7 mouse cellular contexts compared by ENCODE assay signal in genomic region chr2:148872860-148873259, GRCm38 (mm10). TPM values are rescaled to one million over a fixed set of nuclear protein-coding genes. Genes with fewer than 3 reads are reported as not detected.
DNase-seq lines count a peak whose midpoint lies in the region; ATAC-seq and TF ChIP-seq lines count a peak whose summit lies in the region.

No protein-coding gene starts in this region.

- no peak for TF ChIP-seq CTCF in CH12.LX (conservative IDR thresholded peaks at IDR 0.05 in 1 of 2, IDR thresholded peaks at IDR 0.05 in 1 of 2; ENCODE audit: low read depth in 2 of 2, low read length in 2 of 2)

- H3K27ac ChIP-seq in CH12.LX (ENCODE audit: insufficient read depth, low read depth): no peak overlapping the region
- H3K27ac ChIP-seq in heart, embryonic 15.5 days: peak overlapping the region; percentile 97

- dilution Hi-C loops in CH12.LX (cut with MboI; ENCODE audit: extremely low pct_ligation_motif_present, extremely low pct_unique_long_range_greater_than_20kb, low sequenced_read_pairs): no loop called here

- WGBS in heart, embryonic 15.5 days: 36% methylated on average over 4 of the region's 4 CpGs

- DNase-seq in CH12.LX (ENCODE audit: extremely low read depth) (no peak), adipocyte (ENCODE audit: low spot score) (peak; percentile 72)
- DNase-seq in lung, postnatal 10 days: peak; percentile 47
- no peak for DNase-seq in ovary, postnatal 36 days (ENCODE audit: low spot score)
- no peak for DNase-seq in ovary, postnatal 10 days (ENCODE audit: low spot score)
- no peak for DNase-seq in yolk sac, embryonic 10.5 days (ENCODE audit: low spot score)

- peak overlapping the region; percentile 87; the same call in 1 of the 2 replicates for H3K4me2 ChIP-seq in CH12.LX (ENCODE audit: insufficient read depth, low read depth, poor library complexity, severe bottlenecking)
- peak overlapping the region; percentile 78 for H3K4me2 ChIP-seq in heart, embryonic 15.5 days

- in situ Hi-C loops in CH12.LX (cut with MboI; ENCODE audit: low pct_ligation_motif_present, low pct_unique_long_range_greater_than_20kb, low sequenced_read_pairs): no loop called here

- H3K4me1 ChIP-seq in CH12.LX (ENCODE audit: control insufficient read depth in 1 of 2, insufficient read depth in 2 of 2): peaks cover 12 to 42% of the 10 kb centered on the region in 2 experiments
- H3K4me1 ChIP-seq in heart, embryonic 15.5 days (replicated peaks): peaks cover 38% of the 10 kb centered on the region

- H3K27me3 ChIP-seq in CH12.LX (replicated peaks): no peaks in the 10 kb centered on the region
- H3K27me3 ChIP-seq in heart, embryonic 15.5 days: no peaks in the 10 kb centered on the region

- peaks cover 7 to 30% of the 10 kb centered on the region in 2 experiments for H3K36me3 ChIP-seq in CH12.LX (replicated peaks in 1 of 2; ENCODE audit: control insufficient read depth in 1 of 2, insufficient read depth in 1 of 2, low read length in 1 of 2)
- H3K36me3 ChIP-seq in heart, embryonic 15.5 days: peaks cover 17% of the 10 kb centered on the region; the same call in 1 of the 2 replicates

- H3K9ac ChIP-seq in CH12.LX (ENCODE audit: insufficient read depth, low read depth): no peak overlapping the region
- H3K9ac ChIP-seq in heart, embryonic 15.5 days: peak overlapping the region; percentile 97; the same call in 1 of the 2 replicates

- TF ChIP-seq EP300 in CH12.LX (IDR thresholded peaks at IDR 0.05; ENCODE audit: low read length): no peak

- peaks cover 16% of the 10 kb centered on the region for H3K79me2 ChIP-seq in CH12.LX (replicated peaks; ENCODE audit: control insufficient read depth, extremely low read depth, insufficient read depth, poor library complexity, severe bottlenecking)

- no peak for TF ChIP-seq POLR2A in CH12.LX (IDR thresholded peaks at IDR 0.05; ENCODE audit: low read depth, low read length)

- H3K4me3 ChIP-seq in CH12.LX (replicated peaks in 1 of 3; ENCODE audit: low read depth in 2 of 3, low read length in 2 of 3, poor library complexity in 1 of 3): no peak overlapping the region
- H3K4me3 ChIP-seq in heart, embryonic 15.5 days: peak overlapping the region; percentile 96

- no peak for TF ChIP-seq RAD21 in CH12.LX (IDR thresholded peaks at IDR 0.05; ENCODE audit: low read depth, low read length)

- H3K9me3 ChIP-seq in CH12.LX (replicated peaks; ENCODE audit: low read length): no peaks in the 10 kb centered on the region
- no peaks in the 10 kb centered on the region for H3K9me3 ChIP-seq in heart, embryonic 15.5 days (replicated peaks)

- no peak; the same call in 1 of the 2 replicates for ATAC-seq in heart, embryonic 15.5 days (replicated peaks; ENCODE audit: insufficient number of reproducible peaks, insufficient read depth, low FRiP score, low read depth)

TF ChIP-seq in CH12.LX, 34 proteins besides CTCF, POLR2A, EP300 and RAD21:
- TF ChIP-seq GABPA (IDR thresholded peaks at IDR 0.05; ENCODE audit: insufficient replicate concordance, low read depth, low read length) (no peak), MXI1 (IDR thresholded peaks at IDR 0.05; ENCODE audit: low read depth, low read length) (no peak), CHD1 (IDR thresholded peaks at IDR 0.05; ENCODE audit: low read depth, low read length) (no peak), NRF1 (IDR thresholded peaks at IDR 0.05; ENCODE audit: low read depth, low read length) (no peak), NELFE (IDR thresholded peaks at IDR 0.05; ENCODE audit: low read depth, low read length) (no peak), IRF4 (IDR thresholded peaks at IDR 0.05; ENCODE audit: low read depth, low read length) (no peak), SMC3 (IDR thresholded peaks at IDR 0.05; ENCODE audit: low read depth, low read length) (no peak)

RNA-seq across cellular contexts. Expression of gene Cst3, which starts 2.6 kb away (rescaled TPM):
- total RNA-seq in CH12.LX (2012; rRNA removed) (228 and 231 TPM in 2 replicates), CH12.LX (2014; rRNA removed) (170 and 209 TPM in 2 replicates)
- polyA plus RNA-seq in CH12.LX (2012; ENCODE audit: insufficient read length, low read depth): 139 and 156 TPM in 2 replicates
- polyA plus RNA-seq in heart, embryonic 15.5 days (2015; fragmentation: Nextera tagmentation; extraction: Ambion mirVana): 654 and 710 TPM in 2 replicates

RNA-seq across cellular contexts. Expression of gene 9230104L09Rik, which starts 8.0 kb away (rescaled TPM):
- not detected in 2 replicates for total RNA-seq in CH12.LX (2012; rRNA removed)
- not detected in 2 replicates for total RNA-seq in CH12.LX (2014; rRNA removed)
- not detected in 2 replicates for polyA plus RNA-seq in CH12.LX (2012; ENCODE audit: insufficient read length, low read depth)
- polyA plus RNA-seq in heart, embryonic 15.5 days (2015; fragmentation: Nextera tagmentation; extraction: Ambion mirVana): 0.49 and 0.53 TPM in 2 replicates

RNA-seq across cellular contexts. Expression of gene Cst9, which starts 37.9 kb away (rescaled TPM):
- total RNA-seq in CH12.LX (2012; rRNA removed) (not detected in 2 replicates), CH12.LX (2014; rRNA removed) (not detected in 2 replicates)
- not detected in 2 replicates for polyA plus RNA-seq in CH12.LX (2012; ENCODE audit: insufficient read length, low read depth)
- 2.9 and 5.3 TPM in 2 replicates for polyA plus RNA-seq in heart, embryonic 15.5 days (2015; fragmentation: Nextera tagmentation; extraction: Ambion mirVana)

RNA-seq across cellular contexts. Expression of gene Cst13, which starts 53.0 kb away (rescaled TPM):
- not detected in 2 replicates for total RNA-seq in CH12.LX (2012; rRNA removed)
- not detected in 2 replicates for total RNA-seq in CH12.LX (2014; rRNA removed)
- polyA plus RNA-seq in CH12.LX (2012; ENCODE audit: insufficient read length, low read depth): not detected in 2 replicates
- polyA plus RNA-seq in heart, embryonic 15.5 days (2015; fragmentation: Nextera tagmentation; extraction: Ambion mirVana): not detected in 2 replicates

Comparison
In these comparisons a context has a peak if more than half of its experiments do, and no peak if none do; other contexts are left out.
1. DNase-seq: peak in adipocyte (single experiment) and lung, postnatal 10 days (single experiment); none in CH12.LX (single experiment), ovary, postnatal 36 days (single experiment), ovary, postnatal 10 days (single experiment) and yolk sac, embryonic 10.5 days (single experiment).